Mouse (Mus musculus): ENCODE measurements around the gene Mrpl23. TPM values are rescaled to one million over a fixed set of nuclear protein-coding genes. Genes with fewer than 3 reads are reported as not detected.

The Mrpl23 gene
- total RNA-seq, 4 experiments from 2014 or later, result 3.4 to 8.4 (median 7.0) TPM

DNA sequence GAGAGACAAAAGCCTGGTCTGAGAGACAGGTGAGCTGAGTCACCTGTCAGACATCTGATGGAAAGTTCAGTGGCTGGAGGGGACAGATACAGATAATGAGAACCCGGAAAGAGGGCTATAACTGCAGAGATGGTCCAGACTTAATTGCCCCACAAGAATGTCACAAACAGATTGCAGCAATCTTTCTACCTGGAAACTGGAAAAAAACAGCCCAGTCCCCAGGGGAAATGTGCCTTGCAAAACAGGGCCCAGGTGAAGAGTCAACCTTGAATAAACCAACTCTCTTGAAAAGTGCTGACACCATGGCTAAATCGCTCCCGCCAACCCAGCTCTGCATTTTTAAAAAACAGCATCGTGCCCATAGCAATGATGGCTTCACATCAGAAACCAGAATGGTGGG, 12.2 kb upstream of the Mrpl23 start:
- DNase-seq (ENCODE audit: low spot score in 2 of 2), result no peak

DNA sequence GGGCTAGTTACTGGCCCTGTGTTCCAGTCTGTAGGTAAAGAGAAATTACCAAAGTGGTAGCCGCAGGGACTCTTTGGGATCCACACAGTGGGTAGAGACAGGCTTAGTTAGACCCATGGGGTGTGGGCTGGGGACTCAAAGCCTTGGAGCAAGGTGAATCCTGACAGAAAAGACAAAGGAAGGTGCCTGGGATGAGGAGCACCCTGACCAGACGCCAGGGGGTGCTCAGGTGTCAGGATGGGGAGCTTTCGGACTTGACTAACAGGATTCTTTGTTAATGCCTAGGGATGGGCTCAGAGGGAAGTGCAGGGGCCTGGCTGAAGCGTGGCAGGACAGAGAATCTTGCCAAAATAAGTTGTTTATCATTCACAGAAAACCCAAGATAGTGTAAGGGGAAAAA, 10.1 kb upstream of the Mrpl23 start:
- no peak for DNase-seq (ENCODE audit: low spot score in 2 of 2)

DNA sequence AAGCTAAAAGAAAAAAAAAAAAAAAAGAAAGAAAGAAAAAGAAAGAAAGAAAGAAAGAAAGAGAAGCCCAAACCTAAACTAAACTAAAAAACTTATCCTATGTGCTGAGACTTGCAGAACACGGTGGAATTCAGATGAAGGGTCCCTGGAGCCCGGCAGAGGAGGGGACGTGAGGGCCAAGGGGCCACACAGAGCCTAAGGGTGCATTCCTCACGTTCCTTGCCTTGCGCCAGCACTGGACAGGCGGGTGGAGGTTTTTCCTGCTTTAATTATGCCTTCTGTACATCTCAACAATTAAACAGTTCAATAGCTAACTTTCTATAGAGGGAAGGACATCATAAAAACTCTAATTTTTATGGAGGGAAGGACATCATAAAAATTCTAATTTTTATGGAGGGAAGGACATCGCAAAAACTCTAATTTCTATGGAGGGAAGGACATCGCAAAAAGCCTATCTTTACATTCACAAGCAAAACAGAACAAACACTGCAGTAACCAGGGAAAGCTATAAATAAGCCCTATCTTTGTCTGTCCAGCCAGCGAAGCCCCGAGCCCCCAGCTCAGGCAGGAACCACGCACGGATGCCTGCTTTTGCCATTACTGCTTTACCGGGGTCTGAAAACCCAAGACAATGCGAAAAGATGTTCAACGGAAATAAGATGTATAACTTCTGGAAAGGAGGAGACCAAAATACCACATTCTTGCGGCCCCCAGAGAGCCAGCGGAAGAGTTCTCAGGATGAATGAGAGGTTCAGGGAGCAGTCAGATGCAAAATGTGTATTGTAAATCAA, 9.1 kb upstream of the Mrpl23 start:
- DNase-seq (ENCODE audit: low spot score in 2 of 2), result no peak

DNA sequence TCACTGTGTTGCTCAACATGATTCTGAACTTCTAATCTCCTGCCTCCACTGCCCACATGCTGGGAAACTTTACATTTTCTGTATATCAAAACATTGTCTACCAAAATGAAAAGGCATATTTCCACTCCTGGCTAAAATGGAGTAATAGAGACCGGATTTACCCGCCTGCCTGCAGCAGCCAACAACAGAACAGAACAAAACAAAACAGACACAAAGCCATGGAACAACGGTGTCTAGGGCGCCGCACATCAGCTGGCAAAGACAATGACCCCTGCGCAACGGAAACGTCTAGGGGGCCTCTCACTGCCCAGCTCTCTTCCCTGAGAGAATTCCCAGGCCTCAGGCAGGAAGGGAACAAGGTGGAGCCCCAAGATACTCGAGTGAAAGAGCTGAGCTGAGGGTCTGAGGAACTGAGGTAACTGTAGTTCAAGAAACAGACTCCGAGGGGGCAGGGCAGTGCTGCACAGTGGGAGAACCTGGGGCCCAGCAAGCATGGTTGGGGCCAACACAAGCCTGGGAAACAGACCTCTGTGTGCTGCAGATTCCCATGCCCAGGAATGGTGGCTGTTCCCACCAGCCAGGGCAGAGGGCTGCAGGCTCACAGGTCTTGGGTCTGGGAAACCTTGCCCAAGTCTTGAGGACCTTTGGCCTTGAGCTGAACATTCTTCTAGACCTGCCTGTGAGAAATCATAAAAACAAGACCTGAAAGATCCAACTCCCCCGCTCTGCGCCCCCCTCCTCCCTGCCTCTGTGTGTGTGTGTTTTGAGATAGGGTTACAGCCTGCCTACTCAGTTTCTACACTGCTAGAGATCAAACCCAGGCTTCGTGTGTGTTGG, 6.9 kb upstream of the Mrpl23 start:
- no peak for DNase-seq (ENCODE audit: low spot score in 2 of 2)

DNA sequence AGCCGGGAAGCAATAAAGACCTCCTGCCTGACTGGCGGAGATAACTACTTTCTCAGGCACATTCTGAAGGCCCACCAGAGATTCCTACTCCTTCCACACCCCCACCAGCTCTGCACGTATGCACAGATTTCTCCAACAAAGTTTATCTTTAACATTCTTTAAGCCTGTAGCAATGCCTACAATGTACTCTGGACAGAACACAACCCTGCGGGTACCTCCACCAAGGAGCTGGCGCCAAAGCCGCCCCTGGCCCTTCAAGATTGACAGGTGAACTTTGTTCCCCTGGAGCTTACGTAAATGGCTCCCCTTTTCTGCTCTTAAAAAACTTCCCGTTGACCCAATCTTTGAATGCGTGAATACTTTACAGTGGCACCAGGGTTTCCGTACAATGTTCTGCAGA, 3.1 kb upstream of the Mrpl23 start:
- DNase-seq (ENCODE audit: low spot score in 2 of 2), result no peak

DNA sequence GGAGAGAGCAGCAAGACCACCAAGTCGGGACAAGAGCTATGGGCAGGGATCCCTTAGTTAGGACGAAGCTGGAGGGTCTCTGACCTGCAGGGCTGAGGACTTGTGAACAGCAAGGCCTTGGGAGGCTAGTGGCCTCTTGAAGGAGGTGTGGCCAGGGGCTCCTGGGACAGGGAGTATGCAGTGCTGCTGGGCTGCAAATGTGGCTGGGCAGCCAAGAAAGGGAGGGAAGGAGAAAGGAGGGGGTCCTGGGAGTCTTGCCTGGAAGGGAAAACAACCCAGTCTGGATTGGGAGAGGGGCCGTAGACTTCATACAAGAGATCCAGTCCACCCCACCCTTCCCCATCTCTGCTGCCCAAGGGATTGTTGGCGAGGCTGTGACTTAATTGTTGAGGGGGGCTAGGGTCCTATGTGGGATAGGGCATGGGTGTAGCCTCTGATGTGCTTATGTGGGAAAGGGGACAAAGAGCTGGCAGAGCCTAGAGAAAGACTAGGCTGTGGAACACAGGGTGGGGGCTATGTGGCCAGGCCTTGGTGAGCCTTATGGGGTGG, 439 bp upstream of the Mrpl23 start:
- no peak for DNase-seq (ENCODE audit: low spot score in 2 of 2)

DNA sequence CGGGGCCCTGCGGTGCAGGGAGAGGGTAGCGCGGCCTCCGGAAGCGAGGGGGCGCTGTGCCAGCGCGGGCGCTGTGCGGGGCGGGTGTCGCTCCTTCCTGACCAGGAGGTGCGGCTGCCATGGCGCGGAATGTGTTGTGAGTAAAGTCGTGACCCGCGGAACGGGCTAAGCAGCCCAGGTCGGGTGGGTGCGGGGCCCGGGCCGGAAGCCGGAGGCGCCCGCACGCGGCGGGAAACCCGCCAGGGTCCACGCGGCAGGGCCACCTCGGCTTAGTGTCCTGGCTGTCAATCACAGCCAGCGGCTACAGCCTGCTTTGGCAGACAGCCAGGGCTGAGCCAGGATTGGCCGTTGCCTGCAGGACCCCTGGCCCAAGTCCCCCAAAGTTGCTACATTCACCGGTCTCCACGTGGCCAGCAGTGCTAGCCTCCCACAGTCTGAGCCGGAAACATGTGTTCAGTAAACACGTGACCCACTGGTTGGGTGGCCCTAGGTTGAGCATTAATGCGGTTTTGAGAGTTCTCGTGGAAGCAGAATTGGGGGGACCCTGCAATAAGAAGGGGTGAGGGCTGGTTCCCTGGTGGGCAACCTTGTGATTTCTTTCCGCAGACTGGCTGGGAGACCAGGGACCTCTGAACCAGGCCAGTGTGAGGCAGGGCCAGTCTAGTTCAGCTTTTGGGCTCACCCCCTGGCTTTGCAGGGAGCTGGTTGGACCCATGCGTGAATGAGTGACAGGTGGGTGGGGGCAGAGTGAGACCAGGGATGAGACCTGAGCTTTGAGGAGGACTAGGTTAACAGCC, 771 bp downstream of the Mrpl23 start:
- DNase-seq (ENCODE audit: low spot score in 2 of 2), result peak; percentile 78 to 83

DNA sequence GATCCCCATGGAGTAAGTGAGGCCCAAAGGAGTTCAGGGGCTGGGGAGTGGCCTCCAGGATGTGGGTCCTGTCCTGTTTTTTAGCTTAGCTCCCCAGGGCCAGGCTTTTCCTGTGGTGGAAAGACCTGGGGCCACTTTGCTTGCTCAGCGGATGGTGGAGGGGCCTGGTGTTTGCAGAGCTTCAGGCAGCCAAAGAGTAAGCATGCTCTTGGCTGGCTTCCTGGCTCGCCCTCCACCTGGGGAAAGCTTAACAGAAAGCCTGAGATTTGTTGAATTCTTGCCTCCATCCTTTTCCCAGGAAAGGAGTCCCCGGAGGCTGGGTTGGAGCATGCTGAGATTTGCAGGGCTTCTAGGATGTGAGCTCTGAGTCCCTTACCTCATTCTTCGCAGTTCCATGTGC, 2.6 kb downstream of the Mrpl23 start:
- no peak for DNase-seq (ENCODE audit: low spot score in 2 of 2)

DNA sequence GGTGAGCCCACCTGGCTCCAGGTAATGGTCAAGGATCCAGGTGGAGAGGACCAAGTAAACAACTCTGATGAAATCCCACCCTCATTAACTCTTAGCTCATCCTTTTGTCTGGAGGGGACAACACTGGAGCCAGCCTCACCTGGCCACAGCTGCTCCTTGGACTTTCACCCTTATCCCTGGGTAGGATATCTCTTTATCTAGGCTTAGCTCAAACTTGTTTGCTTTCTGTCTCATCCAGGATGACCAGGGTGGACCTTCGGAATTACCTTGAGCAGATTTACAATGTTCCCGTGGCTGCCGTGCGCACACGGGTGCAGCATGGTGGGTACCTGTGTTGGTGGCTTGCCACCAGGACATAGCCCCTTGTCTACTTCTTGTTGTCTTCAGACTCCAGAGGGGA, 3.3 kb downstream of the Mrpl23 start:
- DNase-seq (ENCODE audit: low spot score in 2 of 2), result no peak

DNA sequence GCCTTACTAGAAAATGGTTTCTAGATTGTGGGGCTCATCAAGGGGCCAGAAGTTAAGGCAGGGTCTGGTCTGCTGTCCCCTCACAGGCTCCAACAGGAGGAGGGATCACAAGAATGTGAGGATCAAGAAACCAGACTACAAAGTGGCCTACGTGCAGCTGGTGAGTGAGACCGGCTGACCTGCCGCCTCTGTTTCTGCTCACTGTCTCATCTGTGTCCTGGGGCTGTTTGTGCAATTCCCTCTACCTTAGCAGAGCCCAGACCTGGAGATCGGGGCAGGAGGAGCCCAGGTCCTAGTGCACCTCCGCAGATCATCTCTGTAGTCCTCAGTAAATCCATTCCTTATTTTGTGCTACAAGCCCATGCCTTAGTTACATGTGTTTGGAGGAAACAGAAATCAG, 4.7 kb downstream of the Mrpl23 start:
- DNase-seq (ENCODE audit: low spot score in 2 of 2), result no peak

DNA sequence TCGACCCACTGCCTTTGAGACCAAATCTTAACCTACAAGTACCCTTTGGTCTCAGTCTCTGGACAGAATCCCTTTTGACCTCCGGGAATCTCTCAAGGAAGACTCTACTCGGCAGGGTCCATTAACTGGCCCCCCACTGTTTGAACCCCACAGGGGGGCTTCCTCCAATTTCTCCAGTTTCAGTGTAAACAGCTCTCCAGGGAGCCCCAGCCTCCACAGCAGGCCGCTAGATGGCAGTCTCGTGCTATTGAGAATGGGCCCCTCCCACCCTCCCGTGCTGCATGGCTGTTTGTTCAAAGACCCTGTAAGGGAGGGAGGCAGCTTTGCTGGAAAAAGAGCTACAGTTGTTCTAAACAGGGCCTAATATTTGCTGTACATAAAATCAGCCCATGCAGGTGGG, 5.4 kb downstream of the Mrpl23 start:
- peak in 1 of 2 experiments; percentile 27 for DNase-seq (ENCODE audit: low spot score in 2 of 2)

DNA sequence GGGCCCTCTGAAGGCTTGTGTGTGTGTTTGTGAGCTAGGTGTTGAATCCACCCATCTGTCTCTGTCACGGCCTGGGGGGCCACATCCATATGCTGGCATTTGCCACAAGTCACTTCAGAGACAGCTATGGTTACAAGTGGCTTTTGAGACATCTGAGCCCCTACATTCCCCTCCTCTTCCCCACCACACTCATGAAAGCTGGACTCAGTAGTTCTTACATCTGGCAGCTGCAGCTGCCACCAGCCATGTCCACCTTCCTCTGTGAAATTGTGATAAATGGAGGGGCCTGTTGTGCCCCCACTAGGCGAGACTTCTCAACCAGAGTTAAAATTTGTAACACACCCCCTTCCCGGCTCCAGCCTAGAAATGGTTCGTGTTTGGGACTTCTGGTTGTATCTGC, 5.8 kb downstream of the Mrpl23 start:
- no peak for DNase-seq (ENCODE audit: low spot score in 2 of 2)

DNA sequence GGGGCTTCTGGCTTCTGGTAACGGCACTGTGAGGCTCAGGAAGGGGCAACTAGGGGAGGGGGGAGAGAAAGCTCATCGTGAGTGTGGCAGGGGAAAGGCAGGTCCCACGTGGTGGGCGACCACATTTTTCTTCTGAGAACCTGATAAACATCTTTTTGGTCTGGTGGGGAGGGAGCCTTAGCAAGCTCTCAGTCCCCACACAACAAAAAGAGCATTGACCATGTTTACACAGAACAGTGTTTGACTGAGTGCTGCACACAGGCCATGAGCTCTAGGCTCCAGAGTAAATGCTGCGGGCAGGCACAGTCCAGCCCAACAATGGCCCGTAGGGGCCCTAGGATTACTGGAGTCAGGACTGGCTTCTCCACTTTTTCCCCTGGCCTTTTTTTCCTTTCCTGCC, 6.3 kb downstream of the Mrpl23 start:
- no peak for DNase-seq (ENCODE audit: low spot score in 2 of 2)

DNA sequence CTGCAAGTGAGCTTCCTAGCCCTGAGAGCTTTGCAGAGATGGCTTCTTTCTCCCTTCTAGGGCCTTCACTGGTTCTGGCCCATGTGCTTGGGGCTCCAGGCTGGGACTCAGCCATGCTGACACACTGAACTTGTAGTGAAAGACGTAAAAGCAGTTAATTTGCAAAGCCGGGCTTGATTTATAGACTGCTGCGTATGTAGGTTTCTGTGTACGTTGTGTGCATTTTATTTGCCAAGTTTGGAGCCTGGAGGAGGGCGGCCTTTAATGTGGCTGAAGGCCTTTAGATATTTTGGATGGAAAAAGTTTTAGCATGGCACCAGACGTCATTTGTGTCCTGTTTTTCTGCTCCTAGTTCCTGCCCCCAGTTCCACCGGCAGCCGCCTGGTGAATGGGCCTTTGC, 7.3 kb downstream of the Mrpl23 start:
- DNase-seq (ENCODE audit: low spot score in 2 of 2), result no peak

DNA sequence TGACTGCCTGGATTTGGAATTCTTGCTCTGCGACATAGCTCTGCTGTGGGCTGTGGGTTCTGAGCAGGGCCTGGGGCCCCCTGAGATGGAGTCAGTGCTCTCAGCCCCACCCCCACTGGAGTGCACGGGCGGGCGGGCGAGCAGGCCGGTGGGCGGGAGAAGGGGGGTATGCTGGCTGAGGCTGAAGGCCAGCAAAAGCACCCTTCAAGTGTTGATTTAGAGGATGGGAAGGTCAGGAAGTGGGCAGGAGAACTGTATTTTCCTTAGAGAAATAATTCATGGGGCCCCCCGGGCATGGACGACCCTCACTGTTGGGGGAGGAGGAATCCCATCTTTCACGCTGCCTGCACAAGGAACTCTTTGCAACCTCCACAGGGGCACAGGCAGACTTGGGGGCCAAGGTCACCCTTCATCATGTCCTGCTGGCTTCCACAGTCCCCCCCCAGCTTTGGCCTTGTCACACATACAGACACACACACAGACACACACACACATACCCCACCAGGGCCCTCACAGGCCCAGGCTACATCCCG, 10.4 kb downstream of the Mrpl23 start:
- no peak for DNase-seq (ENCODE audit: low spot score in 2 of 2)

DNA sequence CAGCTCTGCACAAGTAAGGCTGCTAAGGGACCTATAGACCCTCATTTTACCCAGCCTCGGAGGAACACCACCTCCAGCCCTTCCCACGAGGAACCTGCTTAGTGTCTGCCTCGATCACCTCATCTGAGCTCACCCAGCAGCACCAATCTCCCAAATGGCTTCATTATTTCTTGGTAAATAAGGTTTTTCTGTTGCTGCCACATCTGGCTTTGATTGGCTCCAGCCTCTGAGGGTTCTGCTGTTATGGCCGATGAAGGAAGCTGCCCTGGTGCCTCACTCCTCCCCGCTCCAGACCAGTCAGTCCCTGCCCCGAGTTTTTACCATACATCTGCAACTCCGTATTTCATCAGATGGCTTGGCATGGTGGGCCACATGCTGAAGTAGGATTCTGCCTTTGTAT, 13.5 kb downstream of the Mrpl23 start:
- no peak for DNase-seq (ENCODE audit: low spot score in 2 of 2)

DNA sequence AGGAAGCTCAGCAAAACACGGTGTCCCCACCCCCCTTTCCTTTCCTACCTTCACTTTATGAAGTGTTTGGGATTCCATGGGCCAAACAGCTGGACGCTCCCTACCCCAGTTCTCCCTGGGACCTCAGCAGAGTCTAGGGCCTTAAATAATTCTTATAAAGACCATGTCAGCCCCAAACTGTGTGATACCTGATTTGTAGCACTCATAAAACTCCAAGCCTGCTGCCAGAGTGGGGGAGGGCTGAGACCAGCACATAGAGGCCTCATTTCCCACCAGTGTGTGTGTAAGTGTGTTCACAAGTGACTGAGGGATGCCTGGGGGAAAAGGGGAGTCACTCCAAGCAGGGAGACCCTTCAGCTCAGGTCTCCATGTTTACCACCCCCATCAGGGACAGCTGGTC, 15.4 kb downstream of the Mrpl23 start:
- no peak for DNase-seq (ENCODE audit: low spot score in 2 of 2)

DNA sequence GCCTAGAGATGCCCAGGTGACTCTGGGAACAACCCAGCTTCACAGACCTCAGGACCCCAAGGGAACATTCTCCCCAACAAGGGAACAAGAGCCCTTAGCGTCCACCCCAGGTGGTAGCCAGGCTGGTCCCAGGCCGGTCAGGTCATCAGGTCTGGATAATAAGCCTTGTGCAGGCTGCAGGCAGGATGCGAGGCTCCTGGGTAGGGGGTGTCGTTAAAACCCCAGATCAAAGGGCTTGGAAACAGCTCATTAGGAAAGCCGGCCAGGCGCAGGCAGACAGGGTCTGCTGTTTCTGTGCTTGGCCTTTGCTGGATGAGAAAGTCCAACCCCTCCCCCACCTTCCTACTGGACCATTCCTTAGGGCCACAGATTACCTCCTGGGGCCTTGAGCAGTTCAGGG, 16.2 kb downstream of the Mrpl23 start:
- DNase-seq (ENCODE audit: low spot score in 2 of 2), result no peak

DNA sequence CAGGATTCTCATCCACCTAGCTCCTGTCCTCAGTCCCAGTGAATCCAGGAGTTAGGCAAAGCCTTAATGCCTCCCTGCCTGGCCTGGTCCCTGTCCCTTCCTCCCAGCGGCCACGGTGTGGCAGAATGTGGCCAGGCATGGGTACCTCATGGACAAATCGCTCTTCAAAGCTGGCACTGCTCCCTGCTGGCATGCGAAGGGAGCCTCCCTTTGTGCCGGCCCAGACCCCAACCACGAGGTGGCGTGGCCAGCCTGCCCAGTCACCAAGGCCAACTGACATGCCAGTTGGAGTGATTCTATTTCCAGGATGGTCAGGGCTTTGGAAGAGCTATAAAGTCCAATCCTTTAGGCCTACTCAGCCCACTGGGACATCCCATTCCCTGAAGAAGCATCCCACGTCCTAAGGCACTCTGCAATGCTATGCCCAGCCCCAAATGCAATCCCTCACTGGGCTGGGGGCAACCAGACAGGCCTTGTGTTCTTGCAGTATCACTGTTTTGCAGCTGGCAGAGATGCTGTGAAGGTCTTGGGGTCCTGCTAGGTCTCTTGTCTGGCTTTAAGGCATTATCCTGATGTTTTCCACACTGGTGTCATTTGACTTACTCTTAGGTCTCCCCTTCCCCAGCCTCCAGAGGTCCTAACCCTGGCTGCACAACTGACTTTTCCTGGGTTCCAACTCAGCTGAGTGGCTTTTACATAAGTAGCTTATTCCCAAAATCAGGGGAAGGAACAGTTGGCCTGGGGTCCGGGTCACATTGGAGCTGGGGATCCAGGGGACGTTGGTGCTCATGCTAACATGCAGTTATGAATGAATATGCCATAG, 17.7 kb downstream of the Mrpl23 start:
- no peak for DNase-seq (ENCODE audit: low spot score in 2 of 2)

DNA sequence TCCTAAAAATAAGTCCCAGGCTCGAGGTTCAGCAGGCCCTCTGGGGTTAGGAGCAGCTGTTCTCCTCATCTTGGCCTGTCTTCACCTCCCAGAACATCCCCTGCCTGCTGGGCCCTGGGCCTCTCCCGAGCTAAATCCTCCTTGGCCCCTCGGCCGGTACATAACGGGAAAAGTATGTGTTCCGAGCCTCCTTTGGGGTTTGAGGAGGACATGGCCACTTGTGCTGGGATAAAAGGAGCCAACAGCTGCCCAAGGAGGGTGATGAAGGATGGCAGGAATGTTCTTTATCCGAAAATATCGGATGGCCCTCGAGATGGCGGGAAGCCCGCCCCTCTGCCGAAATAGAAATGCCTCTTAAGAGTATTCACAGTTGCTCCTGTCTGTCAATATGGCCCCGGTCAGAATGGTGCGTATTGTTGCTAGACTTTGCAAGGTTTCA, 18.5 kb downstream of the Mrpl23 start:
- no peak for DNase-seq (ENCODE audit: low spot score in 2 of 2)

DNA sequence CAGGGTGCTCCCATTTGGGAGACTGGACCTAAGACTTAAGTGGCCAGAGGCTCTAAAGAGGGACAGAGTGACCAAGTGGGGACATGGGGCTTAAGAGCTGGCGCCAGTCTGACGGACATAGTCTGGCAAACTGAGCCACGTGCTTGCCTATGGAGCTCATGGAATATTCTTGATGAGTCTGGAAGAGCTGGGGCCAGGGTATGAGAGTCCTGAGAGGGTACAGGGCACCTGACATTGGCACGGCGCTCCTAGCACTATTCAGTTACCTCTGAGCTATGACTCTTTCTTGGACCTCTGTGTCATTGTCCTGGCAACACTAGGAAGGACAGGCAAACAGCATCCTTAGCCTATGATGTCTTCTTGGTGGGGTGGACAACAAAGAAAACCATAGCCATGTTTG, 19.2 kb downstream of the Mrpl23 start:
- DNase-seq (ENCODE audit: low spot score in 2 of 2), result no peak
